Mouse (Mus musculus) spleen, adult 2 months (tissue): Measurements from ENCODE around the gene Tbx3. TPM values are rescaled to one million over a fixed set of nuclear protein-coding genes. Genes with fewer than 3 reads are reported as not detected.

Experiments used
- DNase-seq, 2 experiments: peaks; one replicate each; pipeline versions ENCODE4 v3.0.0 to v3.0.0-alpha.2; 2012 to 2021; ENCODE audit warnings: low spot score in 2 of 2, low read depth in 1 of 2
- H3K27ac ChIP-seq: fragments of 200-500 bp; 2 replicates; pipeline ENCODE4 v1.5.1; 2012; ENCODE audit warnings: low read length, inconsistent platforms; ENCODE audit not compliant: insufficient read depth
- H3K27me3 ChIP-seq: fragments of 200-500 bp; 2 replicates; pipeline ENCODE4 v1.6.1; 2012; ENCODE audit warnings: mild to moderate bottlenecking, moderate library complexity, low read length, inconsistent platforms; ENCODE audit not compliant: control insufficient read depth, insufficient read depth
- H3K36me3 ChIP-seq: fragments of 200-500 bp; 2 replicates; pipeline ENCODE4 v1.6.1; 2012; ENCODE audit warnings: mild to moderate bottlenecking, low read length, inconsistent platforms; ENCODE audit not compliant: control insufficient read depth, insufficient read depth
- H3K4me1 ChIP-seq: fragments of 200-500 bp; 2 replicates; pipeline ENCODE4 v1.6.1; 2011; ENCODE audit warnings: inconsistent platforms; ENCODE audit not compliant: control insufficient read depth, insufficient read depth, insufficient read length
- H3K4me3 ChIP-seq: fragments of 200-500 bp; 2 replicates; pipeline ENCODE4 v1.5.1; 2011; ENCODE audit warnings: mild to moderate bottlenecking, inconsistent platforms; ENCODE audit not compliant: insufficient read depth, insufficient read length; ENCODE audit errors: extremely low read depth
- CTCF ChIP-seq: fragments of 200-500 bp; IDR thresholded peaks from 2 replicates; pipeline ENCODE4 v1.5.1; 2011; ENCODE audit warnings: mild to moderate bottlenecking, inconsistent platforms; ENCODE audit not compliant: insufficient read depth, insufficient read length, insufficient replicate concordance; ENCODE audit errors: extremely low read depth
- POLR2A ChIP-seq: fragments of 200-500 bp; IDR thresholded peaks from 2 replicates; pipeline ENCODE4 v1.6.1; 2011; ENCODE audit warnings: low read depth, low read length, inconsistent platforms
- WGBS: fragments of 180-500 bp; shearing (Covaris S2); methylation state at CpG from one replicate; pipeline ENCODE4 v1.1.7; 2018; 5-methylcytosine and 5-hydroxymethylcytosine counted together
- polyA plus RNA-seq: library from polyadenylated mRNA; depleted of rRNA; stranded (reverse); fragments of >200 nt; gene quantifications from 2 replicates; pipeline ENCODE4 v1.2.3, GENCODE M21; 2012

Gene Tbx3
- polyA plus RNA-seq, 1 experiment, result 0.88 TPM

- Histone ChIP-seq H3K36me3 (no peaks in the 10 kb centered on the region), H3K4me3 (no peak overlapping the region), H3K4me1 (no peaks in the 10 kb centered on the region; the same call in 1 of the 2 replicates), H3K27me3 (peaks cover 5% of the 10 kb centered on the region; the same call in 1 of the 2 replicates), H3K27ac (no peak overlapping the region)
- TF ChIP-seq POLR2A (no peak), CTCF (no peak)
- DNase-seq, result no peak
Observed at GRCm38 (mm10) chr5:119679084-119679483, 8.6 kb downstream of the Tbx3 start.

GRCm38 (mm10) chr5:119679614-119680328 lies 9.3 kb downstream of the Tbx3 start:
- no peak for DNase-seq
- Histone ChIP-seq H3K27ac (no peak overlapping the region), H3K27me3 (peaks cover 5% of the 10 kb centered on the region; the same call in 1 of the 2 replicates), H3K36me3 (no peaks in the 10 kb centered on the region), H3K4me1 (no peaks in the 10 kb centered on the region; the same call in 1 of the 2 replicates), H3K4me3 (no peak overlapping the region)
- TF ChIP-seq CTCF, result no peak
- no peak for TF ChIP-seq POLR2A
- WGBS, result 54% methylated on average over 10 of the region's 10 CpGs

- H3K27ac ChIP-seq, result no peak overlapping the region
- no peak for TF ChIP-seq CTCF
- TF ChIP-seq POLR2A, result no peak
- no peak for DNase-seq
- H3K27me3 ChIP-seq, result peaks cover 6% of the 10 kb centered on the region; the same call in 1 of the 2 replicates
- WGBS, result 18% methylated on average over 62 of the region's 62 CpGs
- no peaks in the 10 kb centered on the region; the same call in 1 of the 2 replicates for H3K4me1 ChIP-seq
- H3K4me3 ChIP-seq, result no peak overlapping the region
- H3K36me3 ChIP-seq, result no peaks in the 10 kb centered on the region
Observed at GRCm38 (mm10) chr5:119680329-119681010, 10.0 kb downstream of the Tbx3 start.

- no peaks in the 10 kb centered on the region for H3K36me3 ChIP-seq
- peaks cover 9% of the 10 kb centered on the region; the same call in 1 of the 2 replicates for H3K27me3 ChIP-seq
- TF ChIP-seq CTCF, result no peak
- no peak for TF ChIP-seq POLR2A
- no peak overlapping the region for H3K27ac ChIP-seq
- 24% methylated on average over 8 of the region's 8 CpGs for WGBS
- DNase-seq, result no peak
- H3K4me1 ChIP-seq, result no peaks in the 10 kb centered on the region; the same call in 1 of the 2 replicates
- no peak overlapping the region for H3K4me3 ChIP-seq
Observed at GRCm38 (mm10) chr5:119681011-119681832, 10.8 kb downstream of the Tbx3 start.

GRCm38 (mm10) chr5:119681833-119682210 lies 11.4 kb downstream of the Tbx3 start:
- Histone ChIP-seq H3K36me3 (no peaks in the 10 kb centered on the region), H3K4me3 (no peak overlapping the region), H3K4me1 (no peaks in the 10 kb centered on the region; the same call in 1 of the 2 replicates), H3K27ac (no peak overlapping the region), H3K27me3 (peaks cover 9% of the 10 kb centered on the region; the same call in 1 of the 2 replicates)
- no peak for TF ChIP-seq POLR2A
- no peak for TF ChIP-seq CTCF
- DNase-seq, result no peak
- 53% methylated on average over 4 of the region's 4 CpGs for WGBS

GRCm38 (mm10) chr5:119682646-119683515 lies 12.4 kb downstream of the Tbx3 start:
- Histone ChIP-seq H3K27ac (no peak overlapping the region), H3K36me3 (no peaks in the 10 kb centered on the region), H3K4me1 (no peaks in the 10 kb centered on the region; the same call in 1 of the 2 replicates), H3K27me3 (peaks cover 10% of the 10 kb centered on the region), H3K4me3 (no peak overlapping the region)
- no peak for DNase-seq
- WGBS, result 13% methylated on average over 40 of the region's 40 CpGs
- TF ChIP-seq POLR2A (no peak), CTCF (no peak)
